Mouse (Mus musculus) MEL (cell line): ENCODE measurements around the gene Gabrg3. TPM values are rescaled to one million over a fixed set of nuclear protein-coding genes. Genes with fewer than 3 reads are reported as not detected.

Experiments used
- DNase-seq: peaks from one replicate; pipeline ENCODE4 v3.0.0; 2011; ENCODE audit warnings: low read depth, low spot score
- H3K27ac ChIP-seq: 2 replicates; pipeline ENCODE4 v1.5.1; 2012; ENCODE audit warnings: low read depth, mild to moderate bottlenecking, control low read depth, low read length, moderate library complexity; ENCODE audit not compliant: control insufficient read depth
- H3K27me3 ChIP-seq, 2 experiments: fragments of 150-350 bp in 1 of 2; sonication (generic) in 1 of 2; 2 replicates each; pipeline ENCODE4 v1.6.1; 2012; ENCODE audit warnings: low read length in 2 of 2, mild to moderate bottlenecking in 2 of 2, improper control_type of control experiment in 1 of 2, moderate library complexity in 1 of 2; ENCODE audit not compliant: insufficient read depth in 2 of 2, control insufficient read depth in 1 of 2
- H3K36me3 ChIP-seq, 2 experiments: 2 replicates each; pipeline ENCODE4 v1.6.1; 2012 to 2014; ENCODE audit warnings: low read length in 2 of 2, improper control_type of control experiment in 1 of 2, inconsistent platforms in 1 of 2, mild to moderate bottlenecking in 1 of 2; ENCODE audit not compliant: insufficient read depth in 2 of 2, control insufficient read depth in 1 of 2
- H3K4me1 ChIP-seq, 2 experiments: fragments of 150-350 bp in 1 of 2; sonication (generic) in 1 of 2; 2 replicates each; pipeline ENCODE4 v1.6.1; 2012; ENCODE audit warnings: low read length in 2 of 2, improper control_type of control experiment in 1 of 2, mild to moderate bottlenecking in 1 of 2; ENCODE audit not compliant: insufficient read depth in 2 of 2, control insufficient read depth in 1 of 2
- H3K4me3 ChIP-seq, 2 experiments: fragments of 150-350 bp in 1 of 2; sonication (generic) in 1 of 2; 2 replicates each; pipeline ENCODE4 v1.5.1; 2012; ENCODE audit warnings: low read depth in 2 of 2, low read length in 2 of 2, mild to moderate bottlenecking in 2 of 2, moderate library complexity in 2 of 2, control low read depth in 1 of 2, improper control_type of control experiment in 1 of 2; ENCODE audit not compliant: control insufficient read depth in 1 of 2, insufficient read depth in 1 of 2
- H3K79me2 ChIP-seq: 2 replicates; pipeline ENCODE4 v1.6.1; 2012; ENCODE audit warnings: mild to moderate bottlenecking, low read length, moderate library complexity; ENCODE audit not compliant: control insufficient read depth, poor library complexity, insufficient read depth
- H3K9ac ChIP-seq: 2 replicates; pipeline ENCODE4 v1.6.1; 2012; ENCODE audit warnings: low read depth, mild to moderate bottlenecking, control low read depth, low read length, moderate library complexity; ENCODE audit not compliant: control insufficient read depth, poor library complexity, severe bottlenecking
- H3K9me3 ChIP-seq: fragments of 150-350 bp; sonication (generic); replicated peaks from 2 replicates; pipeline ENCODE4 v1.6.1; 2012; ENCODE audit warnings: mild to moderate bottlenecking, low read length, improper control_type of control experiment, moderate library complexity; ENCODE audit not compliant: insufficient read depth
- CHD1 ChIP-seq: IDR thresholded peaks from 2 replicates; pipeline ENCODE4 v1.6.1; 2012; ENCODE audit warnings: low read depth, mild to moderate bottlenecking, inconsistent platforms, low read length, improper control_type of control experiment
- CTCF ChIP-seq, 3 experiments: IDR thresholded peaks in 2 of 3; conservative IDR thresholded peaks in 1 of 3; 2 replicates each; pipeline ENCODE4 v1.5.1; 2011 to 2012; ENCODE audit warnings: low read length in 3 of 3, low read depth in 2 of 3, mild to moderate bottlenecking in 2 of 3, improper control_type of control experiment in 1 of 3, inconsistent platforms in 1 of 3, mixed read lengths in 1 of 3, moderate library complexity in 1 of 3; ENCODE audit not compliant: control insufficient read depth in 1 of 3, insufficient read depth in 1 of 3, poor library complexity in 1 of 3, severe bottlenecking in 1 of 3
- ELF1 ChIP-seq: IDR thresholded peaks from 2 replicates; pipeline ENCODE4 v1.6.1; 2014; ENCODE audit warnings: low read depth, mild to moderate bottlenecking, inconsistent platforms, low read length, improper control_type of control experiment, moderate library complexity
- EP300 ChIP-seq, 2 experiments: IDR thresholded peaks; 2 replicates each; pipeline ENCODE4 v1.6.1; 2011; ENCODE audit warnings: improper control_type of control experiment in 2 of 2, low read length in 2 of 2, low read depth in 1 of 2, mild to moderate bottlenecking in 1 of 2
- HCFC1 ChIP-seq: IDR thresholded peaks from 2 replicates; pipeline ENCODE4 v1.6.1; 2012; ENCODE audit warnings: low read depth, mild to moderate bottlenecking, inconsistent platforms, low read length, improper control_type of control experiment, moderate library complexity
- JUND ChIP-seq: IDR thresholded peaks from 2 replicates; pipeline ENCODE4 v1.6.1; 2011; ENCODE audit warnings: low read depth, mild to moderate bottlenecking, improper control_type of control experiment, low read length
- MAFK ChIP-seq: IDR thresholded peaks from 2 replicates; pipeline ENCODE4 v1.6.1; 2011; ENCODE audit warnings: low read depth, mild to moderate bottlenecking, low read length, improper control_type of control experiment, borderline replicate concordance
- MAZ ChIP-seq: IDR thresholded peaks from 2 replicates; pipeline ENCODE4 v1.6.1; 2012; ENCODE audit warnings: low read depth, mild to moderate bottlenecking, inconsistent platforms, low read length, improper control_type of control experiment
- MXI1 ChIP-seq: IDR thresholded peaks from 2 replicates; pipeline ENCODE4 v1.6.1; 2011; ENCODE audit warnings: mild to moderate bottlenecking, low read depth, low read length, improper control_type of control experiment
- NRF1 ChIP-seq: IDR thresholded peaks from 2 replicates; pipeline ENCODE4 v1.6.1; 2014; ENCODE audit warnings: low read depth, mild to moderate bottlenecking, inconsistent platforms, low read length, improper control_type of control experiment, moderate library complexity; ENCODE audit not compliant: poor library complexity, insufficient read depth, severe bottlenecking
- POLR2A ChIP-seq, 2 experiments: IDR thresholded peaks; 2 replicates each; pipeline ENCODE4 v1.6.1; 2011 to 2012; ENCODE audit warnings: low read length in 2 of 2, mild to moderate bottlenecking in 2 of 2, control low read depth in 1 of 2, improper control_type of control experiment in 1 of 2, low read depth in 1 of 2, moderate library complexity in 1 of 2; ENCODE audit not compliant: control insufficient read depth in 1 of 2, insufficient read depth in 1 of 2, poor library complexity in 1 of 2
- RCOR1 ChIP-seq: IDR thresholded peaks from 2 replicates; pipeline ENCODE4 v1.6.1; 2012; ENCODE audit warnings: low read depth, mild to moderate bottlenecking, inconsistent platforms, low read length, improper control_type of control experiment
- SIN3A ChIP-seq: IDR thresholded peaks from 2 replicates; pipeline ENCODE4 v1.6.1; 2012; ENCODE audit warnings: low read length, improper control_type of control experiment, inconsistent platforms
- SMC3 ChIP-seq: IDR thresholded peaks from 2 replicates; pipeline ENCODE4 v1.6.1; 2011; ENCODE audit warnings: low read depth, low read length, improper control_type of control experiment
- TAL1 ChIP-seq: IDR thresholded peaks from 2 replicates; pipeline ENCODE4 v1.6.1; 2012; ENCODE audit warnings: mild to moderate bottlenecking, inconsistent platforms, low read length, moderate library complexity, mixed read lengths
- TBP ChIP-seq: IDR thresholded peaks from 2 replicates; pipeline ENCODE4 v1.8.0; 2011; ENCODE audit warnings: low read depth, low read length, improper control_type of control experiment
- TCF12 ChIP-seq: IDR thresholded peaks from 2 replicates; pipeline ENCODE4 v1.6.1; 2014; ENCODE audit warnings: low read depth, mild to moderate bottlenecking, inconsistent platforms, low read length, improper control_type of control experiment, moderate library complexity
- UBTF ChIP-seq: IDR thresholded peaks from 2 replicates; pipeline ENCODE4 v1.6.1; 2012; ENCODE audit warnings: low read depth, mild to moderate bottlenecking, inconsistent platforms, low read length, improper control_type of control experiment, moderate library complexity, borderline replicate concordance; ENCODE audit not compliant: insufficient read depth
- USF2 ChIP-seq, 2 experiments: IDR thresholded peaks; 2 replicates each; pipeline ENCODE4 v1.6.1; 2011 to 2012; ENCODE audit warnings: improper control_type of control experiment in 2 of 2, low read length in 2 of 2, borderline replicate concordance in 1 of 2, inconsistent platforms in 1 of 2, low read depth in 1 of 2, mild to moderate bottlenecking in 1 of 2; ENCODE audit not compliant: insufficient read depth in 1 of 2
- ZC3H11A ChIP-seq: IDR thresholded peaks from 2 replicates; pipeline ENCODE4 v1.6.1; 2012; ENCODE audit warnings: low read depth, mild to moderate bottlenecking, inconsistent platforms, low read length, improper control_type of control experiment
- polyA plus RNA-seq, 2 experiments: library from polyadenylated mRNA; stranded (reverse) in 1 of 2; unstranded in 1 of 2; fragments of >175 nt in 1 of 2; fragments of >200 nt in 1 of 2; gene quantifications; 2 replicates each; pipeline versions ENCODE4 v1.2.1 to v1.2.4; 2012; ENCODE audit warnings: low replicate concordance in 2 of 2, low read depth in 1 of 2; ENCODE audit not compliant: insufficient read length in 2 of 2, insufficient read depth in 1 of 2, missing spikeins in 1 of 2
- total RNA-seq: library from RNA; depleted of rRNA; stranded (reverse); fragments of 300-350 nt; gene quantifications from 2 replicates; pipeline ENCODE4 v1.2.3, GENCODE M21; 2012

Gabrg3 gene
- total and polyA plus RNA-seq, 3 experiments, result not detected

- H3K36me3 ChIP-seq, result no peaks in the 10 kb centered on the region
- no peaks in the 10 kb centered on the region for H3K9me3 ChIP-seq
- no peak overlapping the region for H3K4me3 ChIP-seq
- TF ChIP-seq TCF12, result no peak
- no peak for TF ChIP-seq MXI1
- TF ChIP-seq ELF1, result no peak
- no peak overlapping the region for H3K9ac ChIP-seq
- H3K27me3 ChIP-seq, result no peaks in the 10 kb centered on the region
- no peaks in the 10 kb centered on the region for H3K4me1 ChIP-seq
- DNase-seq, result no peak
- H3K27ac ChIP-seq, result no peak overlapping the region
- no peaks in the 10 kb centered on the region for H3K79me2 ChIP-seq
Observed at GRCm38 (mm10) chr7:57322086-57322485, 64.9 kb downstream of the Gabrg3 start.

- H3K9ac ChIP-seq, result no peak overlapping the region
- H3K36me3 ChIP-seq, result no peaks in the 10 kb centered on the region
- no peak overlapping the region for H3K27ac ChIP-seq
- no peaks in the 10 kb centered on the region for H3K9me3 ChIP-seq
- no peak for DNase-seq
- no peaks in the 10 kb centered on the region for H3K79me2 ChIP-seq
- no peak overlapping the region for H3K4me3 ChIP-seq
- H3K4me1 ChIP-seq, result no peaks in the 10 kb centered on the region
- TF ChIP-seq CTCF (IDR thresholded peaks at IDR 0.05 in 2 of 3, conservative IDR thresholded peaks at IDR 0.05 in 1 of 3; ENCODE audit: control insufficient read depth in 1 of 3, insufficient read depth in 1 of 3, low read depth in 2 of 3, low read length in 3 of 3, poor library complexity in 1 of 3, severe bottlenecking in 1 of 3) (no peak), TAL1 (no peak), EP300 (IDR thresholded peaks at IDR 0.05; ENCODE audit: low read depth in 1 of 2, low read length in 2 of 2) (no peak), NRF1 (no peak), POLR2A (IDR thresholded peaks at IDR 0.05; ENCODE audit: control insufficient read depth in 1 of 2, insufficient read depth in 1 of 2, low read depth in 1 of 2, low read length in 2 of 2, poor library complexity in 1 of 2) (no peak), TBP (no peak), CHD1 (no peak), MAFK (no peak), HCFC1 (no peak), MXI1 (no peak), UBTF (no peak), SIN3A (no peak), JUND (no peak), USF2 (IDR thresholded peaks at IDR 0.05; ENCODE audit: borderline replicate concordance in 1 of 2, insufficient read depth in 1 of 2, low read depth in 1 of 2, low read length in 2 of 2) (no peak), MAZ (no peak), SMC3 (no peak), ZC3H11A (no peak), RCOR1 (no peak)
- H3K27me3 ChIP-seq, result no peaks in the 10 kb centered on the region
Observed at GRCm38 (mm10) chr7:57314971-57315370, 72.0 kb downstream of the Gabrg3 start.
